Mouse (Mus musculus): ENCODE measurements around the gene Cramp1l. TPM values are rescaled to one million over a fixed set of nuclear protein-coding genes. Genes with fewer than 3 reads are reported as not detected.
"Not testable (repeated sequence)": the region's sequence is repeated elsewhere in the genome, so short reads cannot be mapped to it uniquely, and the experiment has no call there.

The Cramp1l gene
- polyA plus RNA-seq, 1 experiment: 22.0 TPM

GRCm38 (mm10) chr17:24960852-24961715 is 54.5 kb downstream of the Cramp1l start:
- Histone ChIP-seq H3K27ac (ENCODE audit: insufficient read depth, low read length) (no peak overlapping the region), H3K4me3 (ENCODE audit: insufficient read depth, low read length) (peak overlapping the region; percentile 65), H3K4me1 (ENCODE audit: control insufficient read depth, insufficient read depth, low read length) (peaks cover 2% of the 10 kb centered on the region; the same call in 1 of the 2 replicates)
- TF ChIP-seq CTCF (IDR thresholded peaks at IDR 0.05; ENCODE audit: extremely low read depth, insufficient read depth, low read length): no peak

GRCm38 (mm10) chr17:24960135-24960851 is 55.3 kb downstream of the Cramp1l start, which contains the start of gene Jpt2:
Jpt2 (minus strand) TSS chr17:24960689.
- Histone ChIP-seq H3K4me3 (ENCODE audit: insufficient read depth, low read length) (peak within 1 kb of the TSS; percentile 65), H3K27ac (ENCODE audit: insufficient read depth, low read length) (no peak within 1 kb of the TSS), H3K4me1 (ENCODE audit: control insufficient read depth, insufficient read depth, low read length) (peaks cover 2% of the 10 kb centered on the region; the same call in 1 of the 2 replicates)
- TF ChIP-seq POLR2A (IDR thresholded peaks at IDR 0.05; ENCODE audit: extremely low read depth, insufficient read depth, low read length) (no peak), CTCF (IDR thresholded peaks at IDR 0.05; ENCODE audit: extremely low read depth, insufficient read depth, low read length) (peak; percentile 22; the same call in 1 of the 2 replicates)

- peak overlapping the region; percentile 65; the same call in 1 of the 2 replicates for H3K4me3 ChIP-seq (ENCODE audit: insufficient read depth, low read length)
- H3K27ac ChIP-seq (ENCODE audit: insufficient read depth, low read length): no peak overlapping the region
- H3K4me1 ChIP-seq (ENCODE audit: control insufficient read depth, insufficient read depth, low read length): peaks cover 2% of the 10 kb centered on the region; the same call in 1 of the 2 replicates
- TF ChIP-seq POLR2A (IDR thresholded peaks at IDR 0.05; ENCODE audit: extremely low read depth, insufficient read depth, low read length): no peak
- TF ChIP-seq CTCF (IDR thresholded peaks at IDR 0.05; ENCODE audit: extremely low read depth, insufficient read depth, low read length): no peak
Measured at GRCm38 (mm10) chr17:24959371-24959770, 56.2 kb downstream of the Cramp1l start.

- no peaks in the 10 kb centered on the region for H3K4me1 ChIP-seq (ENCODE audit: control insufficient read depth, insufficient read depth, low read length)
- no peak overlapping the region for H3K27ac ChIP-seq (ENCODE audit: insufficient read depth, low read length)
- no peak overlapping the region for H3K4me3 ChIP-seq (ENCODE audit: insufficient read depth, low read length)
- TF ChIP-seq CTCF (IDR thresholded peaks at IDR 0.05; ENCODE audit: extremely low read depth, insufficient read depth, low read length) (no peak), POLR2A (IDR thresholded peaks at IDR 0.05; ENCODE audit: extremely low read depth, insufficient read depth, low read length) (no peak)
Measured at GRCm38 (mm10) chr17:24953291-24953690, 62.3 kb downstream of the Cramp1l start.

GRCm38 (mm10) chr17:24950671-24951070 is 64.9 kb downstream of the Cramp1l start:
- TF ChIP-seq CTCF (IDR thresholded peaks at IDR 0.05; ENCODE audit: extremely low read depth, insufficient read depth, low read length) (no peak), POLR2A (IDR thresholded peaks at IDR 0.05; ENCODE audit: extremely low read depth, insufficient read depth, low read length) (no peak)
- no peak overlapping the region for H3K27ac ChIP-seq (ENCODE audit: insufficient read depth, low read length)
- H3K4me3 ChIP-seq (ENCODE audit: insufficient read depth, low read length): no peak overlapping the region
- no peaks in the 10 kb centered on the region for H3K4me1 ChIP-seq (ENCODE audit: control insufficient read depth, insufficient read depth, low read length)

GRCm38 (mm10) chr17:24948204-24948603 is 67.4 kb downstream of the Cramp1l start:
- Histone ChIP-seq H3K4me1 (ENCODE audit: control insufficient read depth, insufficient read depth, low read length) (no peaks in the 10 kb centered on the region), H3K4me3 (ENCODE audit: insufficient read depth, low read length) (no peak overlapping the region), H3K27ac (ENCODE audit: insufficient read depth, low read length) (no peak overlapping the region)
- no peak for TF ChIP-seq POLR2A (IDR thresholded peaks at IDR 0.05; ENCODE audit: extremely low read depth, insufficient read depth, low read length)
- TF ChIP-seq CTCF (IDR thresholded peaks at IDR 0.05; ENCODE audit: extremely low read depth, insufficient read depth, low read length): no peak

GRCm38 (mm10) chr17:24943589-24943988 is 72.0 kb downstream of the Cramp1l start:
- H3K27ac ChIP-seq (ENCODE audit: insufficient read depth, low read length); H3K4me3 ChIP-seq (ENCODE audit: insufficient read depth, low read length): not testable (repeated sequence)

GRCm38 (mm10) chr17:24943036-24943435 is 72.6 kb downstream of the Cramp1l start:
- Histone ChIP-seq H3K4me1 (ENCODE audit: control insufficient read depth, insufficient read depth, low read length) (no peaks in the 10 kb centered on the region), H3K27ac (ENCODE audit: insufficient read depth, low read length) (no peak overlapping the region), H3K4me3 (ENCODE audit: insufficient read depth, low read length) (no peak overlapping the region)
- TF ChIP-seq POLR2A (IDR thresholded peaks at IDR 0.05; ENCODE audit: extremely low read depth, insufficient read depth, low read length): no peak
- no peak for TF ChIP-seq CTCF (IDR thresholded peaks at IDR 0.05; ENCODE audit: extremely low read depth, insufficient read depth, low read length)

More at GRCm38 (mm10) chr17:24943589-24943988, 72.0 kb downstream of the Cramp1l start:
- H3K4me1 ChIP-seq (ENCODE audit: control insufficient read depth, insufficient read depth, low read length): not testable (repeated sequence)

- H3K4me1 ChIP-seq (ENCODE audit: control insufficient read depth, insufficient read depth, low read length); H3K4me3 ChIP-seq (ENCODE audit: insufficient read depth, low read length); H3K27ac ChIP-seq (ENCODE audit: insufficient read depth, low read length): not testable (repeated sequence)
- peak; percentile 39; the same call in 1 of the 2 replicates for TF ChIP-seq CTCF (IDR thresholded peaks at IDR 0.05; ENCODE audit: extremely low read depth, insufficient read depth, low read length)
Measured at GRCm38 (mm10) chr17:24942453-24942852, 73.1 kb downstream of the Cramp1l start.

GRCm38 (mm10) chr17:24937266-24937665 is 78.3 kb downstream of the Cramp1l start:
- Histone ChIP-seq H3K27ac (ENCODE audit: insufficient read depth, low read length) (peak overlapping the region; percentile 67), H3K4me1 (ENCODE audit: control insufficient read depth, insufficient read depth, low read length) (peaks cover 11% of the 10 kb centered on the region), H3K4me3 (ENCODE audit: insufficient read depth, low read length) (peak overlapping the region; percentile 96)
- TF ChIP-seq POLR2A (IDR thresholded peaks at IDR 0.05; ENCODE audit: extremely low read depth, insufficient read depth, low read length) (no peak), CTCF (IDR thresholded peaks at IDR 0.05; ENCODE audit: extremely low read depth, insufficient read depth, low read length) (no peak)
